Mouse (Mus musculus) gastrocnemius, postnatal 25 days (tissue): ENCODE data around the gene Snrpd3. TPM values are rescaled to one million over a fixed set of nuclear protein-coding genes. Genes with fewer than 3 reads are reported as not detected.
"Not testable (repeated sequence)": the region's sequence is repeated elsewhere in the genome, so short reads cannot be mapped to it uniquely, and the experiment has no call there.

ENCODE experiments used
- DNase-seq: peaks from one replicate; pipeline ENCODE4 v3.0.0; 2022
- total RNA-seq, 2 experiments: library from RNA; stranded (reverse); gene quantifications; 1 replicate in 1 of 2; 2 replicates in 1 of 2; pipeline ENCODE4 v1.2.3; 2021

Snrpd3 gene
- total RNA-seq, 2 experiments from 2014 or later: 67.4 to 70.3 TPM

DNA sequence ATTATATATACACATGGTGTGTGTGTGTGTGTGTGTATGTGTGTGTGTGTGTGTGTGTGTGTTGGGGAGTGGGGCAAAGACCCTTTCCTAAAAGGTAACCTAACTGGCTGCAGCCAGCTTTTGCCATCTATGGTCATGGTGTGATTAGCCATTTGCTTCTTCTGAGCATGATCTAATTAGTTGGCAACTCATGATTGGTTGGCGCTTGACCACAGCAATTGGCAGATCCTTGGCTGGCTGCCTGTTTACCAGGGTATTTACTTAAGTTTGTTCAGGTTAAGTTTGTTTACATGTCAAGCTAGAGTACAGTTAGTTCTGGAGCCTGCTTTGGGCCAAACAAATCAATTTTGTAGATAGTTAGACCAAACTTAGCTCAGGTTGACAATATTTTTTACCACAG is 15.7 kb upstream of the Snrpd3 start:
- DNase-seq: no peak

DNA sequence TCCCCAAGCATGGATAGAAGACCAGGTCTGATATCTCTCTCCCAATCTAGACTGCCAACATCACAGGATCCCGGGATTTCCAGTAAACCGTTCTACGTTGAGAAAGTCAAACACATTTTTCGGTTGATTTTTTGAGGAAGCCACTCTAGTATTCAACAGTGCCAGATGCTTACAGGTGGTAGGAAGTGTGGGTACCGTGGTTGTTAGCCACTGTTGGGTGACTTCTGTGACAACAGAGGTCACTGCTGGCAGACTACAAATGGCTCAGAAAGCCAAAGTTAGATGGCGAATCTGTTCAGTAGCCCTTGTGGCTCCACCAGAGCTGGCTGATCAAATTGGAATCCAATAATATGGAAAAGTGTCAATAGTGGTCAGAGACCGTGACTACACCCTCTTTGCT is 13.7 kb upstream of the Snrpd3 start:
- no peak for DNase-seq

DNA sequence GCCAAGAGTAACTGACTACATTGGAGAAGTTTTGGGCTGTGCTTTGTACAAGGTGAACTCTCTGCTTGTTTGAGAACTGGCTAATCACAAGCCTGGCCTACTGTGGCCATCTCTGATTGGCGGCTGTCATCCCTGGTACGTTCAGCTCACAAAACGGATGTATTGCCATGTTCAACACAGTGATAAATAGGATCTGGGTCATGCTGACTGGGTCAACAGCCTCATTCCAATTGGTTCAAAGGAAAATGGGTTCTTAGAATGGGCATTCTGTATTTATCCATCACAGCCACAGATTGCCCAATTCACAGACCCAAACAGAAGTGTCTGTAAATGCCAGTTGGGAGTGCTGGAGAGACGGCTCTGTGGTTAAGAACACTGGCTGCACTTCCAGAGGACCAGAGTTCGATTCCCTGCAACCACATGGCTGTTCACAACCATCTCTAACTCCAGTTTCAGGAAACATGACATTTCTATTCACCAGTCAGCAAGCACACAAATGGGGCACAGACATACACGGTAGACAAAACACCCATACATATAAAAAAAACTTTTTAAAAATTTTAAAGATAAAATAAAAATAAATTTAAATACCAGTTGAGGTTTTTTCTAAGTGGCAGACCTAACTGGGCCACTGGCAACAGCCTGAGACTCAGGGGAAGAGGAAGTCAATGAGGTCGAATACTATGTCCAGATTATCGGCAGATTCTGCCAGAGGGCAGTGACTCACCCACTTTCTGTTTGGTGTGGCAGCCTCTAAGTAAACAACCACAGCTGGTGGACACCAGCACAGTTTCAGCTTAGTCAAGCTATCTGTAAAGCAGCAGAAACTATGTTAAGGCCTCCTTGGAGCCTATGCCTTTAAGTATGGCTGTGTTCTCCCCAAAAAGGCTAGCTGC is 12.9 kb upstream of the Snrpd3 start:
- DNase-seq: peak; percentile 40

DNA sequence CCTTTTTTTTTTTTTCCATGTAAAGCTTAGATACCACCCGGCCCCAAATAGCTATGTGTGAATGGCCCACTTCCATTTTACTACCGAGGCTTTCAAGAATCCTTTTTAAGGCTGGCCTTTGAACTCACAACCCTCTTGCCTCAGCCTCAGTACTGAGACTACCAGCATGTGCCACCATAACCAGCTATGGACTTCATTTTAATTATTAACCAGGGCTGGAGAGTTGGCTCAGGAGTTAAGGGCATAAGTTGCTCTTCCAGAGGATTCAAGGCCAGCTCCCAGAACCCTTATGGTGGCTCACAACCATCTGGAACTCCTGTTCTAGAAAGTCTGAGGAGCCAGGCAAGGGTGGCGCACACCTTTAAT is 12.2 kb upstream of the Snrpd3 start:
- DNase-seq: no peak

DNA sequence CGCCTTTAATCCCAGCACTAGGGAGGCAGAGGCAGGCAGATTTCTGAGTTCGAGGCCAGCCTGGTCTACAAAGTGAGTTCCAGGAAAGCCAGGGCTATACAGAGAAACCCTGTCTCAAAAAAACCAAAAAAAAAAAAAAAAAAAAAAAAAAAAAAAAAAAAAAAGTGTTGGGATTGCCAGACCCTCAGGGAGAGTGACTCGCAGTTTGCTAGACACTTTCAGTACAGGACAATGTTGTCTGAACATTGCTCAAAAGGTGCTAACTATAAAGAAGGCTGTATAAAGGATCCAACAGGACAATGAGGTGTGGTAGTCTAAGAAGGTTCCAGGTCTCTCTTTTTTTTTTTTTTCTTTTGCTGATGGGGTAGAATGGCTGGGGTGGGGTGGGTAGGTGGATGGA is 11.4 kb upstream of the Snrpd3 start:
- DNase-seq: not testable (repeated sequence)

DNA sequence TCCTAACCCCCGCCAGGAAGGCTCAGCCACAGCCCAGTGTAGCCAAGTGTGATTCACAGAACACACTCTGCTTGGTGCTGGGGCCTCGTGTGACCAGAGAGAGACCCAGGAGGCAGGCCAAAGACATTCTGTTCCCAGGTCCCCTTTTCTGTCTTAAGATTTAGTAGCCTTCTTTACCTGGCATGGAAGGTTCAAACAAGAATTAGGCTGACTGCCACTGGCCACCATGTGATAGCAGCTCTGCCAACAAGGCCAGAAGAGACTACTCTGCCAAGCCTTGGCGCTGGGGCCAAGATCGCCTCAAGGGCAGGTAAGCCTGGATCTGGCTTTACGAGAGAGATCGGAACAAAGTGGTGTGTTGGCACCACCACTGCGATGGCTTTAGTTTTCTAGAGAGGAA is 6.9 kb upstream of the Snrpd3 start:
- peak; percentile 83 for DNase-seq

DNA sequence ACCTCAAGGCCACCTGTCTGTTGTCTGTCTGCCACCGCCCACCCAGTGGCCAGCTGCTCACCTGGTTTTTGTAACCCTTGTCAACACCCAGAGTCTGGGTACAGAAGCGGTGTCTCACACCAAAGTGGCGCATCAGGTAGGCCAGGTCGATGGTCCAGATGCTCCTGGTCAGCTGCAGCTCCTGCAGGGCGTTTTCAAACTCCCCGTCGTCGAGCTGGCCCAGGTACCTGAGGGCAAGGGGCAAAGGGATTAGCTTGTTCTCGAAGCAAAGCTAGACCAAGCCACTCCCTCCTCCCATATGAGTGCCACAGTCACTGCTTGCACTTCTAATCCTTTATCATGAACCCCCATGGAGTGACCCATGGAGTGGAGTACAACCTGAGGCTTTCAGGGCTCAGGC is 6.3 kb upstream of the Snrpd3 start:
- DNase-seq: no peak

DNA sequence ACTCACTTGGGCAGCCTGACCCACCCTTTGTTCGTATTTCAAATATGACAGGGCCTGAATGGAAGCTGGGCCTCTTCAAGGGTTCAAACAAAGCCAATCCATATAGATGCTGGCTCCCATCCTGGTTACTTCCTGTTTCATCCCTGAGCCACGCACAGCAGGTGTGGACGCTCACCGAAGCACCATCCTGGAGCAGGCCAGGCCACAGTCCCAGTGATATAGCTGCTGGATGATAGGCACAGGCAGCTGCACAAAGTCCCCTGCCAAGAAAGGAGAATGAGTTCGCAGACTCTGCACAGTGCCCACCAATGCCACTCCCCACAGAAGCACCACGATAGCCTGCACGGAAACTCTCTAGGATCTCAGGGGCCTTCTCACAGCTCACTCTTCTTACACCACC is 5.5 kb upstream of the Snrpd3 start:
- DNase-seq: peak; percentile 54

DNA sequence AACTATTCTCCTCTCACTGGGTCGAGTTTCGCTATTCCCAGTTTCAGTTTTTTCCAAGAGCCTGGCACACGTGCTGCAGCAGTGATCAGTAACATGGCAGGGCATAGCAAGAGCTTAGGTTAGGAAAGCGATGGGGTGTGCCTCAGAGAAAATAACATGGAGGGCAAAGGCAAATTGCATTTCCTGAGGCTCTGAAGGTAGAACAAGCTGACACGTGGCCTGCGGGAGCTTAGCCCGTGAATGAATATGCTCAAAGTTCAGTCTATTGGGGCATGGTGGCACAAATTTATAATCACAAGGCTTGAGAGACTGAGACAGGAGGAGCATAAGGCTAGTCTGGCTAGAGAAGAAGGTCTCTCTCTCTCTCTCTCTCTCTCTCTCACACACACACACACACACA is 4.6 kb upstream of the Snrpd3 start:
- no peak for DNase-seq

DNA sequence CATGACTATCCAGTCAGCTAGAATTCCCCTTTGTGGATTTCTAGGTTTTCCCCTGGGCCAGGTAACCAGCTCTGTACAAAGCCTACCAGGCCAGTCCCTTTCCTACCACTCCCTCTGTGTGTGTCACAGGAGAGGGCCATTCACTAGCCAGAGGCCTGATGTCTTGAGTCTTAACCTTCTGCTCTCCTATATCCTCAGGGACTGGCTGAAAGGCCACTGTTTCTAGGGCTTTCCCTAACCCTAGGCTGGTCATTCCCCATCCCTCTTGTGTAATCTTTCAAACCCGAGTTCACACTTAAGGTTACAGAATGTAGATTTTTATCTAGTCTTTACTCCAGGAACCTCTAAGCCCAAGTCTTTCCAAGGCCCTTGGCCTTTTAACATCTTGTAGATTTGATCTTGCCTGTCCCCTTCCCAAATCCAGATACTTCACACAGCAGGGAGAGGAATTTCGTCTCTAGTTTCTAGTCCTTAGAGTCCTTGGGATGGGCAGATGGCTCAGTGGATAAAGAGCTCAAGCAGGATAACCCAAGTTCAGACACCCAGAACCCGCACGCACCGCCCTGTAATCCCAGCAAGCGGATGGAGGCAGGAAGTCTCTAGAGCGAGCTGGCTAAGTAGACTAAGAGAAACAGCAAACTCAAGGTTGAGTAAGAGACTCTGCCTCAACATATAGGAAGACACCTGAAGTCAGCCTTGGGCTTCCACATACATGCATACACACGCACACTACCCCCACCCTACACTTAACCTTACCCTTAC is 3.9 kb upstream of the Snrpd3 start:
- no peak for DNase-seq

DNA sequence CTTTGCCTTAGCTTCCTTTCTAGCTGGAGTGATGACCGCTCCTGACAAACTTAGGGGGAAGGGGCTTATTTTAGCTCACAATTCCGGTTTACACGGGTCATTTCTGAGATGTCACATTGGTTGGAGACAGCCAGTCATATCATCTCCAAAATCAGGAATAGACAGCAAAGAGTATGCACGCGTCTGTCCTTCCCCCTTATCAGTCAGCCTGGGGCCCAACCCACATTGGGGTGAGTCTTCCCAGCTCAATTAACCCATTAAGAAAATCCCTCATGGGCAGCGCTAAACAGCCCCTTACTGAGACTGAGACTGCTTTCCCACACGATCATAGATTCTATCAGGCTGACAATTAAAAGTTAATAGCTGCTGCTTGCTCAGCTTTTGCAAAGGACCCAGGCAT is 3.0 kb upstream of the Snrpd3 start:
- DNase-seq: no peak

DNA sequence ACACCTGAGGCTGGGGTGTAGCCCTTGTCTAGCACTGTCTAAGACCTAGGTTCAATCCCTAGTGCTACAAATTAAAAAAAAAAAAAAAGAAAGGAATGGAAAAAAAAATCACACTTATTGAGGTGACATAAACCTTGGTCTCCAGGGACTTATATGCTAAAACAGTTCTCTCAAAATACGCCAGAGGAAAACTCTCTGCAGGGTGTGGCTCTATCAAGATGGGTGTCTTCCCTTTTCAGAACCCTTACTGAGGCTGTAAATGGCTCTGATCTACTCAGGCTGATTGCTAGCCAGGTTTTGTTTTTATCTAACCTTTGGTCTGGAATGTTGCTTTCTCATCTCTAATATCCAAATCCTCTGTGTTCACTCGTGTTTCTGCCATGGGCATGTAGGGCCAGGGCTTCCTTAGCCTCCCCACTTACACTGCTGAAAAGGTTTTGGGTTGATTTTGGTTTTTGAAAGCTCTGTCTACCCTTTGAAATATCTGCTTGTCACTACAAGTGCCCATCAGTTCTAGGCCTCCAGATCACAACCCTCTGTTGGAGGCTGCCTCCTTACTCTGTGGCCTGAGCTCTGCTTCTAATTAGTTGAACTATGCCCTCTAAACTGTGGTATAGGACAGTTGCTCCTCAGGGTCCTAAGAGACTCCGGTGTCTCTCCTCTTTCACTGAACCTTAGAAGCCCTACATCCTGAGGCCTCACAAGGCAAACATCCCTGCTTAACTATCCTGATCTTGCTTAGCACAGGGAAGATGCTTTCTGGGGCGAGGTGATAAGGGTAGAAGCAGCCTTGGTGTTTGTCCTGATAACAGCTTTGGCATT is 1.9 kb upstream of the Snrpd3 start:
- no peak for DNase-seq

DNA sequence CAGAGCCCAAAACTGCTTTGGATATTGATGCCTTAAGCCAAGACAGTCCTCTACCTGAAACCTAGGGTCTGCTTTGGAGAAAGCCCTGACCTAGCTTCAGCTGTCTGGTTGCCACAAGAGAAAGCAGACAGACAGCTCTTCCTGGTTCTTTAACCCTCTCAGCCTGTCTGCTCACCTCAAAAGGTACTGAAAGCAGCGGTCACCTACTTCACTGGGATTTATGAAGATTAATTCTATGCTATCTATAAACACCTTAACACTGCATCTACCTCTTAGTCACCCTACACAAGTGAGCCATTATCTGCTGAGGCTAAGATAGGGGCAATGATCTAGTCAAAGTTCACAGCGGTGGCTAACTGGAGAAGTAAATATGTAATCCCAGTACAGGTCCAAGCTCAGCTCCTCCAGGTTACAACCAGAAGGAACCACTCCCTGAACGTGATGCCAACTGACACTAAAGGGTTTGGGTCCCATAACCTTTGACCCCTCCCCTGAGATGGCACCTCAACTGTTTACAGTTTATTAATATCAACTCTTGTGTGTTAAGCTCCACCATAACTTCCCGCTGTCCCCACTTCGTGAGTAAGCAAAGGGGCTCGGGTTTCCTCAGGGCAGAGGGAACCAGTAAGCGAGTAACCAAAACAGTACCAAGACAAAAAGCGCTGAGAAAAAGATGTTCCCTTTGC is 1.2 kb upstream of the Snrpd3 start:
- no peak for DNase-seq

DNA sequence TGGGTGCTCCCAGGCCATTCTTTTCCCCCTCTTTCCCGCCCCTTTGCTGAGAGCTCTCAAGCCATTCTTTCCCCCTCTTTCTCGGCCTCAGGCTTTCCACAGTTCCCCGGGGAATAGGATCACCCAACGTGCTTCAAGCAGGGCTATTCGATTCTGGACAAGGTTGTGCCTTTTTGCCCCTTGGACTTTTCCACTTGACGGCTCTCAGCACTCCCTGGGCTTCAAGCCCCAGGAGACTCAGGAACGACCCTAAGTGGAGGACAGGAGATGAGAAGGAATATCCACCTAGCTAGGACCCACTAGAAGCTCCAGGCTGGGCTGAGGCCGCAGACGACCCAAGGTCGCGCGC is 653 bp upstream of the Snrpd3 start:
- no peak for DNase-seq

DNA sequence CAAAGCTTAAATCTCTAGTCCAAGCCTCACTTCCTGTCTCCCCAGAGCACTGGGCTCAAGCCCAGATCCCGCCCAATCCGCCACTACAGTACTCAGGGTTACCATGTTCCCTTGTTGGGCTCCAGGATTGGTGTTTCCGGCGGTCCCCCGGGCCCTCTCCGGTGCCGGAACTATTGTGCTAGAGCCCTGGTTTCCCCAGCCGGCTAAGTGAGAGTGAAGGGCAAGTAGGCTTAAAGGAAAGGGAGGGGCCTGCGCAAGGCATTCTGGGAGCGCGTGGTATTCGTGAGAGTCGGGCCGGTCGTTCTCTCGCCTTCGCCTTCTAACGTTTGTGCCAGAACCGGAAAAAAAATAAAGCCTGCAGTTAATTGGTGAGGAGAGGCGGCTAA is 400 bp downstream of the Snrpd3 start, which contains the start of gene Gucd1:
Gene Gucd1 (minus strand): TSS at position 215 of the 386 bp plus-strand sequence.
- DNase-seq: peak; percentile 97

DNA sequence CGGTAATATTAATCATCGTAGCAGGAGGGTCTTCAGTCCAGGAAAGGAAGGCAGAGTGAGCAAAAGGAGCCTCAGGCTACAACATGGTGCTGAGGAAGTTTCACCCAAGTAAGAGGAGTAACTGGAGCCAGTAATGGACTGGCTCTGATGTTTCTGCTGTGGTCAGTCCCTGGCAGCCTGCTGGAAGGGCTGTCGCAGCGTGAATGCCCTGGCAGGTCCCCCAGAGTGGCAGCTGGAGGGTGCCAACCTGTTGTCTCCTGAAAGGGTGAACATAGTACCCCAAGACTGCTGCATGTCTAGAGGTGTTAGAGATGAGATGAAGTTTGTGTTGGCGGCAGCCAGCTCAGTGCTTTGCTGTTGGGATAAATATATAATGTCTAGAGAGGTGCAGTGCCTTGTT is 3.2 kb downstream of the Snrpd3 start:
- DNase-seq: no peak

DNA sequence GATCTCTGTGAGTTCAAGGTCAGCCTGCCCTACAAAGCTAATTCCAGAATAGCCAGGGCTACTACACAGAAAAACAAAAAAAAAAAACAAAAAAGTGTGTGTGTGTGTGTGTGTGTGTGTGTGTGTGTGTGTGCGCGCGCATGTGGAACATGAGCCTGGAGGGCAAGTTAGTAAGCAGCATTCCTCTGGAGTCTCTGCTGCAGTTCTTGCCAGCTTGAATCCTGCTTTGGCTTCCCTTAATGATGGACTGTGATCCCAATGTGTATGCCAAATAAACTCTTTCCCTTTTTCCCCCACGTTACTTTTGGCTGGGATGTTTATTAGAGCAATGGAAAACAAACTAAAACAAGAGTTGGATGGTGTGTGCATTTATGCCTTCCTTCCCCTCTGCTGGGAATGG is 4.3 kb downstream of the Snrpd3 start:
- DNase-seq: no peak

DNA sequence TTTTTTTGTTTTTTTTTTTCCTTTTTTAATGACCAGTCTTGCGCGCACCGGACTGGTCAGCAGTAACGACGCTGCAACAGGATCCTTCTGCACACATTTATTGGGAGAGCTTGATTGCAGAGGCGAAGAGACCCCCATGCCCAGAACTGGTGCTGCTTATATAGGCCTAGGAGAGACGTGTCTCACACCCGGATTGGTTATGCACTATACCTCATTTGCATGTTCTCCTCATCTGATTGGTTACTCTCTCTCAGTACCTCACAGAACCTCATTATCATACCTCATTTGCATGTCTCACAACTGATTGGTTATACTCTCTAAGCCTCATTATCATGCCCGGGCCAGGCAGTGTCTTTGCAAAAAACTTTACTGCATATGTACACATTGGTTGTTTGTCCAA is 8.1 kb downstream of the Snrpd3 start:
- not testable (repeated sequence) for DNase-seq

DNA sequence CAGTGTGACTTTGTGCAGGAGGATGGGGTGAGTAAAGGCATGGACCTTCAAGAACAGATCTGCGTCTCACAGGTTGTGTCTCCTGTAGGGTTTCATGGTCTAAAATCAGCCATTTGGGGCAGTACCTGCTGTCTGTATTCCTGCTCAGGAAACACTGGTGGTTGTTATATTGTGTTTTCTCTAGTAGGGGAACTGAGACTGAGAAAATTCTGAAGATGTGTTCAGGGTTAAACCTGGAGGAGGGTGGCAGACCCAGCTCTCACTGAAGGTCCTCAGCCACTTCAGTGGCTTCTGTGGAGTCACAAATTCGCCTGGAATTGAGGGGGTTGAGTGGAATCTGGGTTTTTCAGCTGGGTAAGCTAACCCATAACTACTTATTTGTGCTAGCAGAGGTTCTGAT is 13.0 kb downstream of the Snrpd3 start:
- DNase-seq: no peak

DNA sequence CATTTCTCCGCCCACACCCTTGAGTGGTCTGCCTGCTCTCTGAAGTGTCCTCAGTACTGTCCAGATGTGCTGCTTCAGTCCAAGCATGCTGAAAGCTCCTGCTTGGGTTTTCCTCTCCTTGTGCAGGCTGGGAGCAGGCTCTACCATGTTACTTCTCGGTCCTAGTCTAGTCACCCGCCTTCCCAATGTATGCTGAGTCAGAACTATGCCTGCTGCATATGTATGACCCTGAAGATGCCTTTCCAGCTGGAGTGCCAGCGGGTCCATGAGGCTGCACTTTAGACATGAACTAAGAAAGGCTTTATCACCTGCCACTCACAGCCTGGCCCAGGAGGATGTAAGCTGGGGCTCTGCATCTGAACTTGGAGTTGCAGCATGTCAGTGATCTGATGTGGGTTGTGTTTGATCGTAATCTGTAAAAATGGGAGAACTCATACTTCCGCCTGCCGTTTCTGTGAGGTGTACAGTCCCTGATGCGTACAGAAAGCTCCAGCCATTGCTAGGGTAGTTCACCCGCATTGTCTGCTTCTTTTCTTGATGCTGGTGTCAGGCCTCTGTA is 14.3 kb downstream of the Snrpd3 start:
- DNase-seq: no peak

DNA sequence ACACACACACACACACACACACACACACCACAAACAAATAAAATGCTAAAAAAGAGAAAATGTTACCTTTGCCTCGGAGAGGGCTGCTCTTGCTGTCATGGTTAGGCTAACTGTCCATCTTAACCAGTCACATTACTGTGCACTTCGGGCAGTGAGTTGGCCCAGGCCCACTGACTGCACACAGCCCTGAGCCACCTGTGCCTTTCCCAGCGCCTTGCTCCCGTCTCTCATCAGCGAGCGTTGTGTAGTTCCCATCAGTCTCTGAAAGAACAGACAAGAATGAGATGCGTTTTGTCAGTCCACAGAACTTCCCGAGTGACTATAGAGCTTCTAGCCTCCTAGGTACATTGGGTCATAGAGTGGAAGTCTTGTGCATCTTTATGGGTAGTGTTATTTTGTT is 16.9 kb downstream of the Snrpd3 start:
- no peak for DNase-seq

DNA sequence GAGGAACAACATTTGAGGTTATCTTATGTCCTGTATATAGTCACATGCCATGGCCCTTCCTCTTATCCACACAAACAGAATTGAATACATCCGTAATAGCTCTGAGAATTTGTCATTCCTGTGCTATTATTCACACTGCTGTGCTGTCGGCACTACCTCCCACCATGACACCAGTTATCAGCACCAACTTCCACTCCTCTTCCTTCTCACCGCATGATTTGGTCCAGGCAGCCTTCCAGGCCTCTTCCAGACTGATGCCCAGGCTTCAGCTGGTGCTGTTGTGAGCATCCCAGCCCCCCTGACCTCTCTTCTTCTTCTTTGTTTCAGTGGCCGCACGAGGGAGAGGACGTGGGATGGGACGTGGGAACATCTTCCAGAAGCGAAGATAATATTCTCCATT is 17.6 kb downstream of the Snrpd3 start:
- DNase-seq: no peak
